Mouse (Mus musculus) forebrain, embryonic 10.5 days (tissue): ENCODE data around the gene Rps6kc1. TPM values are rescaled to one million over a fixed set of nuclear protein-coding genes. Genes with fewer than 3 reads are reported as not detected.
A peak's percentile ranks its signal among the peaks of the same experiment; 100 is the strongest.
"Not testable (repeated sequence)": the region's sequence is repeated elsewhere in the genome, so short reads cannot be mapped to it uniquely, and the experiment has no call there.

ENCODE experiments used
- DNase-seq: peaks from one replicate; pipeline ENCODE4 v3.0.0-alpha.2; 2017; ENCODE audit warnings: low spot score; ENCODE audit errors: extremely low spot score
- H3K27ac ChIP-seq: fragments of 300-500 bp; sonication (generic); 2 replicates; pipeline ENCODE4 v1.5.1; 2016; ENCODE audit warnings: mild to moderate bottlenecking
- H3K27me3 ChIP-seq: fragments of 300-500 bp; sonication (generic); 2 replicates; pipeline ENCODE4 v1.6.1; 2016; ENCODE audit warnings: mild to moderate bottlenecking; ENCODE audit not compliant: poor library complexity, severe bottlenecking
- H3K36me3 ChIP-seq: fragments of 300-500 bp; sonication (generic); replicated peaks from 2 replicates; pipeline ENCODE4 v1.6.1; 2016; ENCODE audit warnings: mild to moderate bottlenecking, moderate library complexity
- H3K4me1 ChIP-seq: fragments of 300-500 bp; sonication (generic); 2 replicates; pipeline ENCODE4 v1.6.1; 2016
- H3K4me3 ChIP-seq: fragments of 300-500 bp; sonication (generic); 2 replicates; pipeline ENCODE4 v1.5.1; 2016; ENCODE audit warnings: mild to moderate bottlenecking, moderate library complexity
- H3K9me3 ChIP-seq: fragments of 300-500 bp; sonication (generic); 2 replicates; pipeline ENCODE4 v1.6.1; 2016; ENCODE audit warnings: mild to moderate bottlenecking, moderate library complexity
- WGBS: fragments of 180-500 bp; shearing (Covaris S2); methylation state at CpG from one replicate; pipeline ENCODE4 v1.1.7; 2016; 5-methylcytosine and 5-hydroxymethylcytosine counted together
- polyA plus RNA-seq: library from polyadenylated mRNA; unstranded; fragments of >200 nt; fragmentation: Nextera tagmentation; extraction: Ambion mirVana; gene quantifications from 2 replicates; pipeline ENCODE4 v1.2.1, GENCODE M21; 2016

The Rps6kc1 gene
- polyA plus RNA-seq, 1 experiment from 2014 or later = 17.3 TPM

GRCm38 (mm10) chr1:190927751-190928369, 16.3 kb upstream of the Rps6kc1 start:
- WGBS = 31% methylated on average over 16 of the region's 16 CpGs
- H3K9me3 ChIP-seq = no peaks in the 10 kb centered on the region
- no peak for DNase-seq
- peaks cover 2% of the 10 kb centered on the region for H3K36me3 ChIP-seq
- peaks cover 20% of the 10 kb centered on the region for H3K4me1 ChIP-seq
- H3K27ac ChIP-seq = peak overlapping the region; percentile 99
- H3K4me3 ChIP-seq = peak overlapping the region; percentile 79
- H3K27me3 ChIP-seq = no peaks in the 10 kb centered on the region

GRCm38 (mm10) chr1:190927311-190927710, 15.7 kb upstream of the Rps6kc1 start:
- no peaks in the 10 kb centered on the region for H3K9me3 ChIP-seq
- WGBS = 95% methylated on average over 3 of the region's 3 CpGs
- no peaks in the 10 kb centered on the region for H3K36me3 ChIP-seq
- peak overlapping the region; percentile 79 for H3K4me3 ChIP-seq
- H3K4me1 ChIP-seq = peaks cover 20% of the 10 kb centered on the region
- H3K27me3 ChIP-seq = no peaks in the 10 kb centered on the region
- DNase-seq = no peak
- H3K27ac ChIP-seq = no peak overlapping the region

GRCm38 (mm10) chr1:190924812-190925211, 13.2 kb upstream of the Rps6kc1 start, which contains the start of gene Angel2:
Gene Angel2, plus strand, starts transcription at chr1:190925112.
- not testable (repeated sequence) for H3K27ac ChIP-seq, H3K27me3 ChIP-seq, DNase-seq, H3K4me3 ChIP-seq, H3K9me3 ChIP-seq, H3K36me3 ChIP-seq
- H3K4me1 ChIP-seq = peaks cover 15% of the 10 kb centered on the region
- 79% methylated on average over 3 of the region's 3 CpGs for WGBS

GRCm38 (mm10) chr1:190919725-190920469, 8.3 kb upstream of the Rps6kc1 start:
- no peak overlapping the region for H3K27ac ChIP-seq
- no peaks in the 10 kb centered on the region for H3K27me3 ChIP-seq
- 77% methylated on average over 8 of the region's 8 CpGs for WGBS
- H3K9me3 ChIP-seq = no peaks in the 10 kb centered on the region
- no peaks in the 10 kb centered on the region for H3K36me3 ChIP-seq
- no peak for DNase-seq
- H3K4me3 ChIP-seq = no peak overlapping the region
- H3K4me1 ChIP-seq = no peaks in the 10 kb centered on the region

- Histone ChIP-seq H3K4me1 (no peaks in the 10 kb centered on the region), H3K36me3 (no peaks in the 10 kb centered on the region), H3K27me3 (no peaks in the 10 kb centered on the region), H3K4me3 (no peak overlapping the region), H3K27ac (no peak overlapping the region), H3K9me3 (no peaks in the 10 kb centered on the region)
- DNase-seq = no peak
- WGBS = 80% methylated on average over 7 of the region's 7 CpGs
These were observed 7.4 kb upstream of the Rps6kc1 start for GRCm38 (mm10) chr1:190918938-190919337.

- H3K4me1 ChIP-seq = peaks cover 32% of the 10 kb centered on the region
- no peak for DNase-seq
- 62% methylated on average over 1 of the region's 1 CpGs for WGBS
- H3K9me3 ChIP-seq = no peaks in the 10 kb centered on the region
- H3K27me3 ChIP-seq = no peaks in the 10 kb centered on the region
- no peaks in the 10 kb centered on the region for H3K36me3 ChIP-seq
- no peak overlapping the region for H3K27ac ChIP-seq
- H3K4me3 ChIP-seq = no peak overlapping the region
These were observed 1.1 kb upstream of the Rps6kc1 start for GRCm38 (mm10) chr1:190912623-190913022.

- Histone ChIP-seq H3K36me3 (no peaks in the 10 kb centered on the region), H3K4me3 (peak overlapping the region; percentile 91), H3K4me1 (peaks cover 32% of the 10 kb centered on the region), H3K27me3 (no peaks in the 10 kb centered on the region), H3K9me3 (no peaks in the 10 kb centered on the region), H3K27ac (peak overlapping the region; percentile 89)
- DNase-seq = no peak
- 81% methylated on average over 6 of the region's 6 CpGs for WGBS
These were observed 734 bp downstream of the Rps6kc1 start for GRCm38 (mm10) chr1:190910836-190911235.

- Histone ChIP-seq H3K4me1 (peaks cover 7% of the 10 kb centered on the region; the same call in 1 of the 2 replicates), H3K4me3 (no peak overlapping the region), H3K36me3 (peaks cover 23% of the 10 kb centered on the region), H3K27ac (no peak overlapping the region), H3K9me3 (no peaks in the 10 kb centered on the region), H3K27me3 (no peaks in the 10 kb centered on the region)
- no peak for DNase-seq
- WGBS = 93% methylated on average over 16 of the region's 16 CpGs
These were observed 6.9 kb downstream of the Rps6kc1 start for GRCm38 (mm10) chr1:190904714-190905113.

- H3K27me3 ChIP-seq = no peaks in the 10 kb centered on the region
- no peaks in the 10 kb centered on the region for H3K9me3 ChIP-seq
- H3K27ac ChIP-seq = no peak overlapping the region
- peaks cover 25% of the 10 kb centered on the region for H3K36me3 ChIP-seq
- no peak overlapping the region for H3K4me3 ChIP-seq
- peaks cover under 1% of the 10 kb centered on the region; the same call in 1 of the 2 replicates for H3K4me1 ChIP-seq
- WGBS = 90% methylated on average over 3 of the region's 3 CpGs
- no peak for DNase-seq
These were observed 7.4 kb downstream of the Rps6kc1 start for GRCm38 (mm10) chr1:190904136-190904535.

- DNase-seq = no peak
- no peak overlapping the region for H3K4me3 ChIP-seq
- no peak overlapping the region for H3K27ac ChIP-seq
- H3K27me3 ChIP-seq = no peaks in the 10 kb centered on the region
- WGBS = 76% methylated on average over 2 of the region's 2 CpGs
- peaks cover 56% of the 10 kb centered on the region for H3K36me3 ChIP-seq
- no peaks in the 10 kb centered on the region for H3K4me1 ChIP-seq
- no peaks in the 10 kb centered on the region for H3K9me3 ChIP-seq
These were observed 10.5 kb downstream of the Rps6kc1 start for GRCm38 (mm10) chr1:190901082-190901481.

GRCm38 (mm10) chr1:190898899-190899575, 12.5 kb downstream of the Rps6kc1 start:
- WGBS = 90% methylated on average over 9 of the region's 9 CpGs

GRCm38 (mm10) chr1:190898186-190898585, 13.4 kb downstream of the Rps6kc1 start:
- no peaks in the 10 kb centered on the region for H3K27me3 ChIP-seq
- no peak for DNase-seq
- no peak overlapping the region for H3K4me3 ChIP-seq
- no peak overlapping the region for H3K27ac ChIP-seq
- WGBS = 92% methylated on average over 3 of the region's 3 CpGs
- H3K9me3 ChIP-seq = no peaks in the 10 kb centered on the region
- H3K4me1 ChIP-seq = no peaks in the 10 kb centered on the region
- peaks cover 52% of the 10 kb centered on the region for H3K36me3 ChIP-seq

More at GRCm38 (mm10) chr1:190898899-190899575, 12.5 kb downstream of the Rps6kc1 start:
- peaks cover 56% of the 10 kb centered on the region for H3K36me3 ChIP-seq
- H3K27ac ChIP-seq = no peak overlapping the region
- H3K27me3 ChIP-seq = no peaks in the 10 kb centered on the region
- H3K9me3 ChIP-seq = no peaks in the 10 kb centered on the region
- no peaks in the 10 kb centered on the region for H3K4me1 ChIP-seq
- DNase-seq = no peak
- H3K4me3 ChIP-seq = no peak overlapping the region
